Mouse (Mus musculus): ENCODE data around the gene Gm6525.

GRCm38 (mm10) chr3:84189629-84190173, 15.8 kb downstream of the Gm6525 start:
- TF ChIP-seq CTCF (IDR thresholded peaks at IDR 0.05; ENCODE audit: borderline replicate concordance, insufficient read depth, low read length) (no peak), POLR2A (IDR thresholded peaks at IDR 0.05; ENCODE audit: low read depth, low read length) (no peak)
